Mouse (Mus musculus) intestine, embryonic 16.5 days (tissue): ENCODE measurements around the gene Elavl1. TPM values are rescaled to one million over a fixed set of nuclear protein-coding genes. Genes with fewer than 3 reads are reported as not detected.

Source experiments
- ATAC-seq: fragments of 200-750 bp; cut with Nextera tagmentation; 2 replicates; pipeline ENCODE4 v1.8.0; 2017; ENCODE audit warnings: moderate TSS enrichment, moderate library complexity
- H3K27ac ChIP-seq: fragments of 300-500 bp; sonication (generic); 2 replicates; pipeline ENCODE4 v1.5.1; 2014; ENCODE audit warnings: mild to moderate bottlenecking, low read length
- H3K27me3 ChIP-seq: fragments of 300-500 bp; sonication (generic); replicated peaks from 2 replicates; pipeline ENCODE4 v1.6.1; 2014; ENCODE audit warnings: low read length, control low read depth, mixed read lengths; ENCODE audit not compliant: control insufficient read depth, insufficient read depth
- H3K36me3 ChIP-seq: fragments of 300-500 bp; sonication (generic); 2 replicates; pipeline ENCODE4 v1.6.1; 2014; ENCODE audit warnings: low read length, control low read depth; ENCODE audit not compliant: control insufficient read depth, insufficient read depth
- H3K4me1 ChIP-seq: fragments of 300-500 bp; sonication (generic); 2 replicates; pipeline ENCODE4 v1.6.1; 2014; ENCODE audit warnings: low read length, control low read depth, mixed read lengths; ENCODE audit not compliant: control insufficient read depth, insufficient read depth
- H3K4me2 ChIP-seq: fragments of 300-500 bp; sonication (generic); 2 replicates; pipeline ENCODE4 v1.6.1; 2014; ENCODE audit warnings: low read depth, low read length, control low read depth
- H3K4me3 ChIP-seq: fragments of 300-500 bp; sonication (generic); 2 replicates; pipeline ENCODE4 v1.5.1; 2014; ENCODE audit warnings: mild to moderate bottlenecking, low read length
- H3K9ac ChIP-seq: fragments of 300-500 bp; sonication (generic); 2 replicates; pipeline ENCODE4 v1.6.1; 2014; ENCODE audit warnings: low read depth, low read length
- H3K9me3 ChIP-seq: fragments of 300-500 bp; sonication (generic); 2 replicates; pipeline ENCODE4 v1.6.1; 2016; ENCODE audit warnings: low read length, control low read depth; ENCODE audit not compliant: control insufficient read depth
- WGBS: fragments of 180-500 bp; shearing (Covaris S2); extraction: QIAGEN DNeasy Blood & Tissue Kit; methylation state at CpG from one replicate; pipeline ENCODE4 v1.1.7; 2014; 5-methylcytosine and 5-hydroxymethylcytosine counted together
- polyA plus RNA-seq: library from polyadenylated mRNA; unstranded; fragments of >200 nt; fragmentation: Nextera tagmentation; extraction: Ambion mirVana; gene quantifications from 2 replicates; pipeline ENCODE4 v1.2.1, GENCODE M21; 2015

Gene Elavl1
- polyA plus RNA-seq, 1 experiment from 2014 or later, result 177 TPM

DNA sequence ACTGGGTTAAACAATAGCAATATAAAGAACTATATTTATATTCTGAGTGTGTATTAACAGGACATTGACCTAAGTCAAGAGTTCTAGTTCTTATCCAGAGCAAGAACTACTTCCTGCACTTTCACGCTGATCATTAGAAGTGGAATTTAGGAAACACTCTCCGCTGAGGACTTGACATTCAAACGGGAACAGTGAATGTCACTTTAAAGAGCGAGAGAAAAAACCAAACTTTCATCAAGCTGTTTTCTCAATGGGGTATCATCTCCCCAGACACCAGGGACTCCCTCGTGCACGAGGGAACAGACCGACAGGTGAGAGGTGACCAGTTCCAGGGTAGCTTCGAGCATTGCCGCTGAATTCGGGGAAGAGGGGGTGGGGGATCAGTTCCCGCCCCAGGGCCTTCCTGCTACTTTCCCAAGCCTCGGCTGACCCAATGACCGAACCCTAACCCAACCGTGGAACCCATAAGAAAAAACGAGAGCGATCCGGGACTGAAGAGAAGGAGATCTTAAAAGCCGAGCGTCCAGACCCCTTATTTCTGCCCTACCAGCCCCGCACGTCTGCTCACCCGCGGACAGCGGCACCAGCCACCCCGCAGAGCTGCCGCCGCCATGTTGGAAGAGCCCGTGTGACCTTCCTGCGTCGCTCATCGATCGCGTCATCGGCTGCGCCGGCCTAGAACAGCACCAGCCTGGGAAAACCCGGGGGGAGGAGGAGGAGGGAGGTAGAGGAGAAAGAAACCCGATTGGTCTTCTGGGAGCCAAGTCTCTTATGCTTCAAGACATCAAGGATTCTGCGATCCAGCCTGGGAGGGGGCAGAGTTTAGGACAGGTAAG lies 49.7 kb downstream of the Elavl1 start, which contains the start of gene Timm44:
Gene Timm44, minus strand, starts transcription at position 639 of the 836 bp plus-strand sequence.
- Histone ChIP-seq H3K9me3 (no peaks in the 10 kb centered on the region), H3K27ac (peak within 1 kb of the TSS; percentile 61), H3K36me3 (peaks cover 5% of the 10 kb centered on the region), H3K27me3 (no peaks in the 10 kb centered on the region), H3K4me1 (peaks cover 8% of the 10 kb centered on the region), H3K4me3 (peak within 1 kb of the TSS; percentile 86), H3K9ac (peak within 1 kb of the TSS; percentile 83), H3K4me2 (peak within 1 kb of the TSS; percentile 77)
- peak; percentile 97 for ATAC-seq
- under 1% methylated on average over 39 of the region's 39 CpGs for WGBS

GRCm38 (mm10) chr8:4269609-4270008 lies 55.6 kb downstream of the Elavl1 start:
- H3K27ac ChIP-seq, result no peak overlapping the region
- no peak overlapping the region for H3K4me3 ChIP-seq
- H3K36me3 ChIP-seq, result peaks cover 38% of the 10 kb centered on the region
- H3K9me3 ChIP-seq, result no peaks in the 10 kb centered on the region
- no peaks in the 10 kb centered on the region for H3K27me3 ChIP-seq
- H3K4me1 ChIP-seq, result peaks cover 3% of the 10 kb centered on the region
- no peak overlapping the region for H3K9ac ChIP-seq
- WGBS, result 91% methylated on average over 6 of the region's 6 CpGs
- ATAC-seq, result no peak
- H3K4me2 ChIP-seq, result no peak overlapping the region

GRCm38 (mm10) chr8:4267627-4268026 lies 57.6 kb downstream of the Elavl1 start:
- Histone ChIP-seq H3K9ac (no peak overlapping the region), H3K27ac (no peak overlapping the region), H3K9me3 (no peaks in the 10 kb centered on the region), H3K4me3 (no peak overlapping the region), H3K36me3 (peaks cover 38% of the 10 kb centered on the region), H3K4me1 (no peaks in the 10 kb centered on the region), H3K27me3 (no peaks in the 10 kb centered on the region), H3K4me2 (no peak overlapping the region)
- ATAC-seq, result peak; percentile 62; the same call in 1 of the 2 replicates
- 77% methylated on average over 15 of the region's 15 CpGs for WGBS

GRCm38 (mm10) chr8:4265160-4265914 lies 59.9 kb downstream of the Elavl1 start:
- Histone ChIP-seq H3K9ac (no peak overlapping the region), H3K4me1 (no peaks in the 10 kb centered on the region), H3K27ac (no peak overlapping the region), H3K36me3 (peaks cover 44% of the 10 kb centered on the region), H3K4me2 (no peak overlapping the region), H3K9me3 (no peaks in the 10 kb centered on the region), H3K27me3 (no peaks in the 10 kb centered on the region), H3K4me3 (no peak overlapping the region)
- ATAC-seq, result no peak
- 90% methylated on average over 15 of the region's 15 CpGs for WGBS

GRCm38 (mm10) chr8:4263105-4263791 lies 62.0 kb downstream of the Elavl1 start:
- ATAC-seq, result no peak
- no peak overlapping the region for H3K27ac ChIP-seq
- H3K9ac ChIP-seq, result no peak overlapping the region
- no peaks in the 10 kb centered on the region for H3K27me3 ChIP-seq
- WGBS, result 82% methylated on average over 8 of the region's 8 CpGs
- H3K4me2 ChIP-seq, result no peak overlapping the region
- no peak overlapping the region for H3K4me3 ChIP-seq
- H3K36me3 ChIP-seq, result peaks cover 40% of the 10 kb centered on the region
- H3K4me1 ChIP-seq, result peaks cover 7% of the 10 kb centered on the region
- H3K9me3 ChIP-seq, result no peaks in the 10 kb centered on the region

DNA sequence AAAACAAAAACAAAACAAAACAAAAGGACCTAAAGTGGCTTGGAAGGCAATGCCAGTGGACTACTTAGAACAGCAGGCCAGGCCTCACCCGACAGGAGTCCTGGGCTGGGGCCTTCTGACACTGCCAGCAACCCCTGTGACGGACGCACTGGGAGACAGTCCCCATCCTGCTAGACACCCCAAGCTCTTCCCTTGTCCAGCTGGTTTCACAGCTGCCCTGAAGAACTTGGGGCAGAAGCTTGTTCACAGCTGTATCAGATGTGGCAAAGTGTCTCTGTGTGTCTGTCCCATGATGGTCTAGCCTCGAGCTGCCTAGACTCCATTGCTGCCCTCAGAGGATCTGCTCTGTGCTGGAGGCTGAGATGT lies 65.4 kb downstream of the Elavl1 start:
- ATAC-seq, result no peak
- no peaks in the 10 kb centered on the region for H3K27me3 ChIP-seq
- no peak overlapping the region for H3K4me2 ChIP-seq
- peak overlapping the region; percentile 40; the same call in 1 of the 2 replicates for H3K27ac ChIP-seq
- peaks cover 24% of the 10 kb centered on the region for H3K36me3 ChIP-seq
- no peaks in the 10 kb centered on the region for H3K9me3 ChIP-seq
- peaks cover 9% of the 10 kb centered on the region for H3K4me1 ChIP-seq
- 85% methylated on average over 4 of the region's 4 CpGs for WGBS
- no peak overlapping the region for H3K4me3 ChIP-seq
- peak overlapping the region; percentile 47; the same call in 1 of the 2 replicates for H3K9ac ChIP-seq

- Histone ChIP-seq H3K4me2 (peak within 1 kb of the TSS; percentile 91), H3K27me3 (no peaks in the 10 kb centered on the region), H3K36me3 (peaks cover 24% of the 10 kb centered on the region), H3K9ac (peak within 1 kb of the TSS; percentile 82), H3K4me3 (peak within 1 kb of the TSS; percentile 73), H3K9me3 (no peaks in the 10 kb centered on the region), H3K4me1 (peaks cover 10% of the 10 kb centered on the region), H3K27ac (peak within 1 kb of the TSS; percentile 40)
- peak; percentile 95 for ATAC-seq
- 5% methylated on average over 31 of the region's 33 CpGs for WGBS
Observed at GRCm38 (mm10) chr8:4259125-4259804, 65.9 kb downstream of the Elavl1 start, which contains the start of gene Ctxn1. Gene Ctxn1, minus strand, starts transcription at chr8:4259274.

DNA sequence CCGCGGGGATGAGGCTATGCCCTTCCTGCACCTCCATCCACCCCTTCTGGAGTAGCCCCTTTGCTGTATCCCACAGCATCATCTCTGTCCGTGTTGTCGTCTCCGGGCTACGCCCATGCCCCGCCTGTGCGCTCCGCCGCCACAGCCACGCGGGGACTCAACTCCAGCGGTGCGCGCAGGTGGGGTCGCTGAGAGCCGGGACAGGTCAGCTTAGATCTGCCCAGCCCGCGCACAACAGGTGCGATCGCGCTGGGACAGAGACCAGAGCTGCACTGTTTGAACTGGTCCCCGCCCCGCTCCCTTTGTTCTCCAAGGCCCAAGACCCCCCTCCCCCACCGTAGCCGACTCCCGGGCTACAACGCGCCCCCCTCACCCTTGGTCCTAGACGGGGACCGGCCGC lies 66.5 kb downstream of the Elavl1 start:
- H3K4me3 ChIP-seq, result peak overlapping the region; percentile 73
- H3K4me2 ChIP-seq, result peak overlapping the region; percentile 91
- H3K4me1 ChIP-seq, result peaks cover 16% of the 10 kb centered on the region
- WGBS, result under 1% methylated on average over 32 of the region's 32 CpGs
- H3K27ac ChIP-seq, result peak overlapping the region; percentile 37
- peak; percentile 74 for ATAC-seq
- peak overlapping the region; percentile 82 for H3K9ac ChIP-seq
- no peaks in the 10 kb centered on the region for H3K9me3 ChIP-seq
- H3K36me3 ChIP-seq, result peaks cover 24% of the 10 kb centered on the region
- no peaks in the 10 kb centered on the region for H3K27me3 ChIP-seq
